ENCODE assay signal across 10 mouse cellular contexts in genomic region chr1:72929774-72930173, GRCm38 (mm10). TPM values are rescaled to one million over a fixed set of nuclear protein-coding genes. Genes with fewer than 3 reads are reported as not detected.
DNase-seq lines count a peak whose midpoint lies in the region; ATAC-seq and TF ChIP-seq lines count a peak whose summit lies in the region.
"Had no signal": no experiment of that assay in that cellular context is flagged by ENCODE, and none has a peak within 500 bp of the region (broad histone marks: within the 10 kb centered on the region; RNA-seq: fewer than 3 reads in every experiment).

No protein-coding gene starts in this region.

- WGBS in heart, adult 2 months, result 59% methylated on average over 4 of the region's 4 CpGs
- WGBS in midbrain, postnatal 0 days, result 84% methylated on average over 4 of the region's 4 CpGs
- WGBS in midbrain, embryonic 14.5 days, result 92% methylated on average over 4 of the region's 4 CpGs
- 58% methylated on average over 4 of the region's 4 CpGs for WGBS in stomach, embryonic 14.5 days
- WGBS in neural tube, embryonic 15.5 days, result 85% methylated on average over 4 of the region's 4 CpGs

- H3K27me3 ChIP-seq in heart, adult 2 months (ENCODE audit: control insufficient read depth, insufficient read depth, low read length), result no peaks in the 10 kb centered on the region
- H3K27me3 ChIP-seq in midbrain, postnatal 0 days (ENCODE audit: insufficient read depth, low read length), result no peaks in the 10 kb centered on the region
- H3K27me3 ChIP-seq in midbrain, embryonic 14.5 days (ENCODE audit: control insufficient read depth, insufficient read depth, low read length), result no peaks in the 10 kb centered on the region
- H3K27me3 ChIP-seq in stomach, embryonic 14.5 days (ENCODE audit: control insufficient read depth, insufficient read depth, low read length), result no peaks in the 10 kb centered on the region
- H3K27me3 ChIP-seq in neural tube, embryonic 15.5 days (replicated peaks), result no peaks in the 10 kb centered on the region

- no peak overlapping the region for H3K4me2 ChIP-seq in midbrain, postnatal 0 days (ENCODE audit: low read depth, low read length, poor library complexity, severe bottlenecking)
- H3K4me2 ChIP-seq in midbrain, embryonic 14.5 days (ENCODE audit: low read length), result no peak overlapping the region
- no peak overlapping the region for H3K4me2 ChIP-seq in stomach, embryonic 14.5 days (replicated peaks; ENCODE audit: low read depth, low read length)
- no peak overlapping the region for H3K4me2 ChIP-seq in neural tube, embryonic 15.5 days
- H3K4me2 ChIP-seq: hindbrain, embryonic 14.5 days had no signal

- no peak for ATAC-seq in midbrain, postnatal 0 days (ENCODE audit: low FRiP score)
- ATAC-seq in midbrain, embryonic 14.5 days (ENCODE audit: low FRiP score, low TSS enrichment), result no peak
- 0 out of 2 replicates have a peak, but pooled peaks have one; percentile 50 for ATAC-seq in stomach, embryonic 14.5 days (ENCODE audit: insufficient number of reproducible peaks, insufficient read depth, low FRiP score, low read depth)
- ATAC-seq in neural tube, embryonic 15.5 days (ENCODE audit: low FRiP score), result no peak
- ATAC-seq in monocyte, adult 5-6 weeks (replicated peaks; ENCODE audit: insufficient number of reproducible peaks, low FRiP score, low TSS enrichment, poor library complexity, severe bottlenecking), result no peak

- TF ChIP-seq POLR2A in heart, adult 2 months (IDR thresholded peaks at IDR 0.05; ENCODE audit: insufficient read depth, low read depth, low read length), result no peak

- no peak overlapping the region for H3K4me3 ChIP-seq in heart, adult 2 months
- H3K4me3 ChIP-seq in midbrain, postnatal 0 days (ENCODE audit: low read depth, low read length), result no peak overlapping the region
- H3K4me3 ChIP-seq in midbrain, embryonic 14.5 days (replicated peaks; ENCODE audit: low read depth, low read length), result no peak overlapping the region
- no peak overlapping the region for H3K4me3 ChIP-seq in stomach, embryonic 14.5 days (ENCODE audit: low read depth, low read length)
- H3K4me3 ChIP-seq in neural tube, embryonic 15.5 days (replicated peaks), result no peak overlapping the region

- intact Hi-C loops in heart, postnatal 25 days (cut with DNase I), result no loop called here
- intact Hi-C loops in heart, adult 2 months (cut with DNase I), result no loop called here

- no peak for TF ChIP-seq CTCF in heart, adult 2 months (IDR thresholded peaks at IDR 0.05)
- TF ChIP-seq CTCF in midbrain, postnatal 0 days (IDR thresholded peaks at IDR 0.05), result no peak

- DNase-seq in heart, postnatal 25 days (ENCODE audit: low spot score), result peak; percentile 16
- DNase-seq in heart, adult 2 months, result no peak
- peak; percentile 25 for DNase-seq in midbrain, postnatal 0 days (ENCODE audit: low spot score)
- no peak for DNase-seq in midbrain, embryonic 14.5 days
- peak; percentile 54 for DNase-seq in kidney, postnatal 14 days

- H3K9me3 ChIP-seq in midbrain, postnatal 0 days (ENCODE audit: low read length), result no peaks in the 10 kb centered on the region
- H3K9me3 ChIP-seq in midbrain, embryonic 14.5 days (ENCODE audit: control insufficient read depth, low read length), result no peaks in the 10 kb centered on the region
- H3K9me3 ChIP-seq in stomach, embryonic 14.5 days (ENCODE audit: control insufficient read depth, low read depth, low read length), result no peaks in the 10 kb centered on the region
- H3K9me3 ChIP-seq in neural tube, embryonic 15.5 days (replicated peaks), result no peaks in the 10 kb centered on the region

- TF ChIP-seq EP300 in heart, adult 2 months (IDR thresholded peaks at IDR 0.05; ENCODE audit: insufficient read depth, low read depth, low read length), result no peak

- peaks cover 4% of the 10 kb centered on the region for H3K4me1 ChIP-seq in heart, adult 2 months (ENCODE audit: control insufficient read depth, insufficient read depth, low read length)
- no peaks in the 10 kb centered on the region for H3K4me1 ChIP-seq in midbrain, postnatal 0 days (ENCODE audit: insufficient read depth, low read length)
- no peaks in the 10 kb centered on the region for H3K4me1 ChIP-seq in midbrain, embryonic 14.5 days (ENCODE audit: control insufficient read depth, insufficient read depth, low read length)
- H3K4me1 ChIP-seq in stomach, embryonic 14.5 days (ENCODE audit: control insufficient read depth, insufficient read depth, low read length), result no peaks in the 10 kb centered on the region
- H3K4me1 ChIP-seq in neural tube, embryonic 15.5 days, result no peaks in the 10 kb centered on the region

- H3K9ac ChIP-seq in heart, adult 2 months (ENCODE audit: low read depth, low read length), result no peak overlapping the region
- H3K9ac ChIP-seq in midbrain, postnatal 0 days (replicated peaks; ENCODE audit: low read length, poor library complexity, severe bottlenecking), result no peak overlapping the region
- H3K9ac ChIP-seq in midbrain, embryonic 14.5 days (replicated peaks; ENCODE audit: low read length), result no peak overlapping the region
- no peak overlapping the region for H3K9ac ChIP-seq in stomach, embryonic 14.5 days (replicated peaks; ENCODE audit: low read depth, low read length)
- H3K9ac ChIP-seq in neural tube, embryonic 15.5 days (replicated peaks), result no peak overlapping the region
- H3K9ac ChIP-seq: hindbrain, embryonic 14.5 days had no signal

- H3K36me3 ChIP-seq in heart, adult 2 months (ENCODE audit: control insufficient read depth, insufficient read depth, low read length), result no peaks in the 10 kb centered on the region
- H3K36me3 ChIP-seq in midbrain, postnatal 0 days (ENCODE audit: insufficient read depth, low read length), result no peaks in the 10 kb centered on the region
- H3K36me3 ChIP-seq in midbrain, embryonic 14.5 days (ENCODE audit: control insufficient read depth, insufficient read depth, low read length), result no peaks in the 10 kb centered on the region
- H3K36me3 ChIP-seq in stomach, embryonic 14.5 days (ENCODE audit: control insufficient read depth, insufficient read depth, low read length), result no peaks in the 10 kb centered on the region
- no peaks in the 10 kb centered on the region for H3K36me3 ChIP-seq in neural tube, embryonic 15.5 days

- H3K79me2 ChIP-seq in heart, adult 2 months (replicated peaks; ENCODE audit: control insufficient read depth, insufficient read depth, low read length), result no peaks in the 10 kb centered on the region

- no peak overlapping the region for H3K27ac ChIP-seq in heart, adult 2 months
- no peak overlapping the region for H3K27ac ChIP-seq in midbrain, postnatal 0 days (ENCODE audit: low read depth, low read length)
- H3K27ac ChIP-seq in midbrain, embryonic 14.5 days (replicated peaks; ENCODE audit: low read depth, low read length), result no peak overlapping the region
- no peak overlapping the region for H3K27ac ChIP-seq in stomach, embryonic 14.5 days (ENCODE audit: low read length)
- H3K27ac ChIP-seq in neural tube, embryonic 15.5 days (replicated peaks), result no peak overlapping the region
- H3K27ac ChIP-seq: hindbrain, embryonic 14.5 days had no signal

RNA-seq across cellular contexts. Expression of gene Igfbp5, which starts 55.1 kb away (rescaled TPM):
- 100 to 1,000 TPM; 112 to 149 TPM for total RNA-seq in heart, postnatal 25 days (2021)
- 10 to 100 TPM; 94.0 to 94.7 TPM for total RNA-seq in heart, adult 2 months (2021)
- polyA plus RNA-seq in heart, adult 2 months (2012; rRNA removed), result 77.8 and 91.0 TPM in 2 replicates
- 109 and 127 TPM in 2 replicates for total RNA-seq in midbrain, postnatal 0 days (2014; rRNA removed)
- polyA plus RNA-seq in midbrain, postnatal 0 days (2015; fragmentation: Nextera tagmentation; extraction: Ambion mirVana), result 42.8 and 47.4 TPM in 2 replicates
- 22.4 and 30.4 TPM in 2 replicates for polyA plus RNA-seq in midbrain, embryonic 14.5 days (2014; fragmentation: Nextera tagmentation; extraction: Ambion mirVana)
- 126 and 127 TPM in 2 replicates for polyA plus RNA-seq in stomach, embryonic 14.5 days (2014; fragmentation: Nextera tagmentation; extraction: Ambion mirVana)
- polyA plus RNA-seq in neural tube, embryonic 15.5 days (2015; fragmentation: Nextera tagmentation; extraction: Ambion mirVana), result 90.8 and 102 TPM in 2 replicates
- 0.19 to 0.64 TPM in 2 of 3 replicates, not detected in the other for total RNA-seq in monocyte, adult 5-6 weeks (2017)
- total RNA-seq: granulocyte monocyte progenitor cell, adult 5-6 weeks had no signal

Comparison
In these comparisons a context has a peak if more than half of its experiments do, and no peak if none do; other contexts are left out.
1. DNase-seq: peak in heart, postnatal 25 days (single experiment), midbrain, postnatal 0 days (single experiment) and kidney, postnatal 14 days (single experiment); none in heart, adult 2 months (0 of 2) and midbrain, embryonic 14.5 days (single experiment).